Mouse (Mus musculus): ENCODE results near the gene Parpbp.

Parpbp gene

GRCm38 (mm10) chr10:88146707-88147477, at the start of gene Parpbp, which contains the start of gene Nup37:
TSS of gene Parpbp (minus strand) at chr10:88146941.
TSS of gene Nup37 (plus strand) at chr10:88146992.
- DNase-seq (ENCODE audit: low read depth): peak; percentile 82

- no peak for DNase-seq (ENCODE audit: low read depth)
Measured at GRCm38 (mm10) chr10:88167438-88168077, 20.8 kb upstream of the Parpbp start.

GRCm38 (mm10) chr10:88166158-88166557, 19.4 kb upstream of the Parpbp start:
- peak; percentile 11 for DNase-seq (ENCODE audit: low read depth)

GRCm38 (mm10) chr10:88162676-88163075, 15.9 kb upstream of the Parpbp start:
- DNase-seq (ENCODE audit: low read depth): no peak

GRCm38 (mm10) chr10:88162096-88162495, 15.4 kb upstream of the Parpbp start:
- no peak for DNase-seq (ENCODE audit: low read depth)

GRCm38 (mm10) chr10:88151658-88152057, 4.9 kb upstream of the Parpbp start:
- no peak for DNase-seq (ENCODE audit: low read depth)

- no peak for DNase-seq (ENCODE audit: low read depth)
Measured at GRCm38 (mm10) chr10:88150381-88150780, 3.6 kb upstream of the Parpbp start.

- peak; percentile 13 for DNase-seq (ENCODE audit: low read depth)
Measured at GRCm38 (mm10) chr10:88146187-88146586, 554 bp downstream of the Parpbp start.

GRCm38 (mm10) chr10:88135630-88136029, 11.1 kb downstream of the Parpbp start:
- no peak for DNase-seq (ENCODE audit: low read depth)

- DNase-seq (ENCODE audit: low read depth): no peak
Measured at GRCm38 (mm10) chr10:88119721-88120120, 27.0 kb downstream of the Parpbp start.

- DNase-seq (ENCODE audit: low read depth): no peak
Measured at GRCm38 (mm10) chr10:88113290-88113689, 33.5 kb downstream of the Parpbp start.

- no peak for DNase-seq (ENCODE audit: low read depth)
Measured at GRCm38 (mm10) chr10:88106169-88106568, 40.6 kb downstream of the Parpbp start.

- DNase-seq (ENCODE audit: low read depth): no peak
Measured at GRCm38 (mm10) chr10:88090772-88091171, 56.0 kb downstream of the Parpbp start, which contains the start of gene Pmch. TSS of gene Pmch (plus strand) at chr10:88091072.

- DNase-seq (ENCODE audit: low read depth): no peak
Measured at GRCm38 (mm10) chr10:88067377-88067776, 79.4 kb downstream of the Parpbp start.

GRCm38 (mm10) chr10:88064872-88065271, 81.9 kb downstream of the Parpbp start:
- no peak for DNase-seq (ENCODE audit: low read depth)

- DNase-seq (ENCODE audit: low read depth): no peak
Measured at GRCm38 (mm10) chr10:88063436-88063835, 83.3 kb downstream of the Parpbp start.

- no peak for DNase-seq (ENCODE audit: low read depth)
Measured at GRCm38 (mm10) chr10:88056950-88057649, 89.6 kb downstream of the Parpbp start.

GRCm38 (mm10) chr10:88054233-88054985, 92.3 kb downstream of the Parpbp start:
- DNase-seq (ENCODE audit: low read depth): no peak

- no peak for DNase-seq (ENCODE audit: low read depth)
Measured at GRCm38 (mm10) chr10:88046098-88046771, 100.5 kb downstream of the Parpbp start.

GRCm38 (mm10) chr10:88044297-88044696, 102.4 kb downstream of the Parpbp start:
- no peak for DNase-seq (ENCODE audit: low read depth)
